Mouse (Mus musculus): ENCODE measurements at regions not wholly inside any gene's neighbourhood (a gene's known extent, or its start where the extent isn't known, plus 50 kb on each side); places are given as distances from the start of the nearest gene placed in this dataset.

DNA sequence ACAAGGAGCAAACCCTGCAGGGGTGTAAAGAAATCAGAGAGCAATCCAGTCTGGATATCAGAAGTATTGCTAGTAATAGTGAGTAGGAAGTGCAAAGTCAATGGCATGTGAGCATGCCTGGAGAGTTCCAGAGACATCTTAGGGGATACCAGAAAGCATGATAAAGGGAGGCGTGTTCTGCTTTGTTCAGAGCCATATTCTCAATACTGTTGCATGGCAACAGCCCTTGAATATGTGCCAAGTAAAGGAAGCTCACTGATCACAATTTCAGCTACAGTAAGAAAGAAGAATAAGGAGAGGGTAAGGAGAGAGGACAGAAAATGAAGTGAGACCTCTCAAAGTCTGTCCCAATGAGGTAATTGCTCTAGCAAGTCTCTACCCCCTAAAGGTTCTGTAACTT lies 92.1 kb upstream of the Thrb start:
- no peak for TF ChIP-seq CTCF (IDR thresholded peaks at IDR 0.05; ENCODE audit: extremely low read depth, insufficient read length, insufficient replicate concordance, low read depth, low read length)
- no peak for TF ChIP-seq POLR2A (IDR thresholded peaks at IDR 0.05; ENCODE audit: low read depth, low read length)
